Mouse (Mus musculus): Measurements from ENCODE around the gene Dio1.

The Dio1 gene

DNA sequence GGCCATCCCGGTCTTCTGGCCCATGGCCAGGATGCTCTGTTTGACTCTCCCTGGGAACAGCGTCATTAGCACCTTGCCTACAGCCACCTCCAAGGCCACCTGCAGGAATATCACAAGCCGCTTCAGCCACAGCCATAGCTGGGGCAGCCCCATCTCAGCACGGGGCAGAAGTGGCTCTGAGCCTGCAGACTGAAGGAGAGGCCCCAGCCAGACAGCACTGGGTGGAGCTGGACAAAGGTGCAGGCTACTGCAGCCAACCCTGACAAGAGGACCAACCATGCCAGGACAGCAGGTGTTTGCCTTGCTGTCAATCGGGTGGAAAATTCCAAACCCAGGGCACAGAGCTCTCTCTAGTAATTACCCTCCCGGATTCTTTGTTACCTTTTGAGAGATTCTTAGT, at the start of gene Dio1:
Gene Dio1, minus strand, starts transcription at position 204 of the 400 bp plus-strand sequence.
- no peak for DNase-seq

DNA sequence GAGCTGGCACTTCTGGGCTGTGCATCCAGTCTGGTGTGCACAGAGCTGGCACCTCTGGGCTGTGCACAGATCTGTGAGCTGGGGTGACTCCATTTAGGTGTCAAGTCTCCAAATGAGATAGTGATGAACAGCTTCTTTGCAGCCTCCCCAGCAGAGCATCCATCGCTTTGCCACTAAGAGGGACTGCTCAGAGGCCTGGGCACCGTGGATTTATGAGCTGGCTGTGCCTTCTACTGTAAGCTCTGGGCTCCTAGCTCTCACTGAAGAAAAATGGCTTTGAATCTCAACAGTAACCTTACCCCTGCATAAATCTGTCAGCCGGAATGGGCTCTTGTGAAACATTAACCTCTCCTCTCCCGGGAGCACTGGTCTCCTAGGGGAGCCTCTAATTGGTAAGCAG, 47.6 kb upstream of the Dio1 start:
- DNase-seq = no peak

DNA sequence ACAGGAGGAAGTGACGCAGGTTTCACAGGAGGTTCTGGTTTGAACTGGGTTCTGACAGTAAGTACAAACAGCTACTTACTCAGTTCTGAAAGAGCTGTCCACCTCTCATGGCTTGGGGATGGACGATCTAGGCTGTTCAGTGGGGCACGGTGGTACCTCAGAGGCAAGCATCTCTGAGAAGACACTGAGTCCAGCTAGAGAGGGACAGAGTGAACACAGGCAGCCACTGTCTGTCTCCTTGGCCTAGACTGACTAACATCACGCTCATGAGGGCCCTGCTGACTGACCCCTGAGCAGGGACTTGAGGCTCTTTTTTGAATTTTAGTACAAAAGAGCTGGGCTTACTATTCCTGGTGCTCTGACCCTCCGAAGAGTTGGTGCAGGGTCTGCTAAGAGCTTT, 47.2 kb upstream of the Dio1 start:
- no peak for DNase-seq

DNA sequence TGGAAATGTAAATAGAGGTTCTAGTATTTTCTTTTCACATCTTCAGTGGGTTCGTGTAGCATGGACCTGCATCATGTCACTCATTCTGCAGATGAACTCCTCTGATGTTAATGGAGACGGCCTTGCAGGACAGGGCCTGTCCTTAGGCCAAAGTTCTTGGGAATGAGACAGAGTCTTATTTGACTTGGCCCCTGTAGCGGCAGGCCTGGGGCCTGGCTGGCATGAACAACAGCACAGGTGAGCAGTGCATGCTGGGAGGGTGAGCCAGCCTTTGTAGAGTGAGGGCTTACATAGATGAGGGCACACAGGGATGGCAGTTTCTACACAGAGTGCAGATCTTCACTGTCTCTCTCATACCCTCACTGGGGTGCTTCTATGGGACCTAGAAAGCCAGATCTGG, 46.6 kb upstream of the Dio1 start:
- DNase-seq = no peak

DNA sequence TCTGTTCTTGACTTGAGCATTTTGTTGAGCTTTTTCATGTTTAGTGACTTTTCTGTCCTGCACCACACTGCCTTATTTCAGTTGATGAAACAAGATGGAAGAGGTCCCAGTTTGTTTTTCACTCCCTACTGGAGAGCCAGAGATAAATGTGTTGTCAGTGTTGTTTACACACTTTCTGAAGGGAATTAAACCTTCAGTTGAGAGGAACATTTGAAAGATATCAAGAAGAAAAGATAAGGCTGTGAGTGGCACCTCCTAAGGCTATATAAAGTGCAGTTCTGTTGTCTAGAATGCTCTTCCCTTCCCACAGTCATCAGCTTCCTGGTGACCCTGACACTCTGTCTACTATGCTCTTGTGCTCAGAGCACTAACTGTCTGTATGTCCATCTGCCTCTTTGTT, 44.4 kb upstream of the Dio1 start:
- DNase-seq = no peak

DNA sequence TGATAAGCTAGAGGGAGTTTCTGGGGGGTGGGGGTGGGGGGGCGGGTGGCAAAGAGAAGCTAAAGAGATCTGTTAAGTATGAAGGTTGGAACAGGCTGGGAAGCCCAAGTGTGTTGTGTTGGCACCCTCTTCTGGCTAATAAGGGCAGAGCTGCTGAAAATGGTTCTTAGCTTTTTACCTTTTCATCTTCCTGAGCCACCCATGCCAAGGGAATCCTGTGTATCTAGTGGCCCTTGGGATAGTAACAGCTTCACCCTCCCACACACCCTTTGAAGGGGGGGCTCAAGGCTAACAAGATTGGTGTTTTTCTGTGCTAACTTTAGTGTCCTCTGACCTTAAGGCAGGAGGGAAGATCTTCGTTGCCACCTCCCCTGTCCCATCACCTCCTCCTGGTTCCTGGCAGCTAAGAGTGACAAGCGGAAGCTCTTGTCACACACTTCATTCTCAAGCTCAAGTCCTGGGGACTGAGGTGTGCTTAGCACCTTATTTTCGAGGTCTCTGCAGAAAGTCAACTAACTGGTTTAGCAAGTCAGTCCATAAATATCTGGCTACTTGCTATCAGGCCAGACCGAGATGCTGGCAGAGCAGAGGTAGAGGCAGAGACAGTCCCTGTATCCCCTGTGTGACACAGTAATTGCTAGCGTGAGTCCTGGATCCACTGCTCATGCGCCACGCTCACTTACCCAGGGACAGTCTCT, 42.5 kb upstream of the Dio1 start:
- DNase-seq = peak; percentile 57

DNA sequence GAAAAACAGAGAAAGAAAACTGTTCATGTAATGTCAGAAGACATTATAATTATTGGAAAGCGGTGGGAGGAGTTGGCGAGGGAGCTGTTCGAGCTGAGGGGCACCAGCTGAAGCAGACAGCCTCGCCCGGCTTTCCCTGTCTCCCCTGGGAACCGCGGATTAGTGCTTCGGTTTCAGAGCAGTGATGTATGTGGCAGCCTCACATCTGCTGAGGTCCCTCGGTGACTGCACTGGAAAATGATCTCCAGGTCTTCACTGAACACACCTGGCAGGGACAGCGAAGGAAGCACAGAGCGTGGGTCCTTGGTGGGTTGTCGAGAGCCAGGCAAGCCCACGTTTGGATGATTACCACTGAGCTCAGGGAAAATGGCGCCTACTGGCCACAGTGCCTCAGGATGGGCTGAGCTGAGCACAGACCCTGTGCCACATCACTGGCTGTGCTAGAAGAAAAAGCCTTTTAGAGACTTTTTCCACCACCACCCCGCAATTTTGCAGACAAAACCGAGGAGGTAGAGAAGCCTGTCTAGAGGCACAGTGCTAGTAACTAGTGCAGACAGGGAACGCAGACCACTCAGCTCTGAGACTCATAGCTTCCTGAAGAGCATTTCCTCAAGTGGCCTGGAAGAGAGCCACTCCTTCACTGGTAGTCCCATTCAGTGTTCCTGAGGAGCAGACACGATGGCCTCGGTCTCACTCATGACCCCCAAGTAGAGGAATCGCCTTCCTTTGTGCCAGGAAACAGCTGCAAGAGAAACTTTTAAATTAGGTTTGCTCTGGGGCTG, 41.8 kb upstream of the Dio1 start:
- peak; percentile 36 for DNase-seq

DNA sequence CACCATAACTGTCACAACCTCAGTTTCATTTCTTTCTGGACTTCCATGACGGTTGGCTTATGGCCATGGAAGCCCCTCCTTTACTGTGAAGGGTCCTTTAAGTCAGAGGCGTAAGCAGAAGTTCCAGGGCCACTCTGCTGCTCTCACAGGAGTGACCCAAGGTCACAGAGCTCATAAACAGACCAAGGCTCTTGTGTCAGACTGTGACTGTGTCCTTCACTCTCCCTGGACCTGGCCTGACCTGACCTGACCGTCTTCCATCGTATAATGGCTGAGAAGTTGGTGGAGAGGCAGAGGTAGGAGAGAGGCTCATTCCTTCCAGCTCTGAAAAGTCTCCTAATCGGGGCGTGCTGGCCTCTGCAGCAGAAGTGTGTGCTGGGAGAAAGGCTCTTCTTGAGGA, 40.3 kb upstream of the Dio1 start:
- no peak for DNase-seq

DNA sequence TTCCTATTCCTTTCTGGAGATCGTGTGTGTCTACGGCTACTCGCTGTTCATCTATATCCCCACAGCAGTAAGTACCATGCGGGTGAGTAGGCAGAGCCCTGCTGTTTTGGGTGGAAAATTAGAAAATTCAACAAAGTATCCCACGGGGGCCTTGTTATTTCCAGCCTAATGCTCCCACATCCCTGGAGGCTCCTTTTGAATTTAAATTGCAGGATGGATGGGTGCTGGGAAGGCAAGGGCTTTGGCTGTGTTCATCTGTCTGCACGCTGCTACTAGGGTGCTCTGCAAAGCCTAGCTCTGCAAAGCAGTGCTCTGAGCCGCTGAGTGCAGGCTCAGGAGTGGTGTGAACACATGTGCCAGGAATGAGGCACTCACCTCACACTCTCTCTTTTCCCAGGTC, 37.6 kb upstream of the Dio1 start:
- no peak for DNase-seq

DNA sequence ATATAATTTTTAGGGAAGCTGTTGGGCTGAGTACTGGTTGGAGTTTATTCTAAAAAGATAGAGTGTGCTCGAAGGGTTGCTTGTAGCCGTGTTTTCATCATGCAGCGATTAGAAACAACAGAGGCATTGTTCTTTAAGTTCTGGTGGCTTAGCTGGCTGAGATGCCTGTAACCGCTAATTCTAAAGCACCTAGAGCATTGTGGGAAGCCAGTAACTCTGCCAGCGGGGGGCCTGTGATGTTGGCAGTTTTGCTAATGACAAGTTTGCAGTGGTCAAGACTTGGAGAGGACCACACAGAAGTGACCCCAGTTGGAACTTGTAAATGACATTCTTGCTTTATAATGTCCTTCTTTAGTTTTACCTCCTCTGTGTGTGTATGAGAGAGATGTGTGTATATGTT, 34.4 kb upstream of the Dio1 start:
- peak; percentile 32 for DNase-seq

DNA sequence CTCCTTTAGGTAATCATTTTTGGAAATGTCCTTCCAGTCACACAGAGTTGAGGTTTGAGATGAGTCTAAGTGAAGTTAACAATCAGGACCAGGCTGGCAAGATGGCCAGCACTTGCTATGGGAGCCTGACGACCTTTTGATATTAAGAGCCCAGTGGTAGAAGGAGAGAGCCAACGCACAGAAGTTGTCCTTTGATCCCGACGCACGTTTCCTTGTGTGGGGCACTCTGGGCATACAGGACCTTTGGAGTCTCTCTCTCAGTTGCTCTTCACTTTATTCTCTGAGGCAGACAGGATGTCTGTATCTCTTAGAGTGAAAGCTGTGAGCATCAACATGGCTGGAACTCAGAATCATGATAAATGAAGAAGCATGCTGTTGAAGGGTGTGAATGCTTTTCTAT, 30.5 kb upstream of the Dio1 start:
- no peak for DNase-seq

DNA sequence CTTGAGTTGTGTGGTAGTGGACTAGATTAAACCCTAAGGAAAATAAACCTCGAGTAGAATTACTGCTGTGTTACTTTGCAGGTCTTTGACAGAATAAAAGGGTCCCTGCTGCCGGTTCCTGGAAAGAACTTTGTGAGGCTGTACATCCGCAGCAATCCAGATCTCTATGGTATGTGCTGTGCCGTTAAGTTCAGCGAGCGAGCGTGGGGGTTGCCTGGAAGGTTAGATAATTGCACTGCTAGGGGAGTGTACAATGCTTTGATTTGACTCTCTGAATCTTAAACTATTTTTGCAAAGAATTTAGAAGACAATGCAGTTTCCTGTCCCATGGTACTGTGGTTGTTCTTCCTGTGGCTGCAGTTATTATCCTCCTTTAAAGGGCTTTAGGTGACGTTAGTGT, 29.4 kb upstream of the Dio1 start:
- no peak for DNase-seq

DNA sequence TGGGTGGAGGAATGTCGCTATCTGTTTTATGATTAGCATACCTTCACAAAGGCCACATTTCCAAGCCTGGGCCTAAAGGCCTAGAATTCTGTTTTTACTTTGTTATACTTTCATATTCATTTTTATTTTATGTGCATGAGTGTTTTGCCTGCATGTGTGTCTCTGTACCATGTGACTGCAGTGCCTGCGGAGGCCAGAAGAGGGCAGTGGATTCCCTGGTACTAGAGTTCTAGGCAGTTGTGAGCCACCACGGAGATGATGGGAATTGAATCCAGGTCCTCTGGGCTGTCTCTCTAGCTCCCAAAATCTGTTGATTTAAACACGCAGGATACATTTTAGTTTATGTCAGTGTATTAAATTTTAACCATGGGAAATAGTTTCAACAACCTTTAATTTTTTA, 26.5 kb upstream of the Dio1 start:
- no peak for DNase-seq

DNA sequence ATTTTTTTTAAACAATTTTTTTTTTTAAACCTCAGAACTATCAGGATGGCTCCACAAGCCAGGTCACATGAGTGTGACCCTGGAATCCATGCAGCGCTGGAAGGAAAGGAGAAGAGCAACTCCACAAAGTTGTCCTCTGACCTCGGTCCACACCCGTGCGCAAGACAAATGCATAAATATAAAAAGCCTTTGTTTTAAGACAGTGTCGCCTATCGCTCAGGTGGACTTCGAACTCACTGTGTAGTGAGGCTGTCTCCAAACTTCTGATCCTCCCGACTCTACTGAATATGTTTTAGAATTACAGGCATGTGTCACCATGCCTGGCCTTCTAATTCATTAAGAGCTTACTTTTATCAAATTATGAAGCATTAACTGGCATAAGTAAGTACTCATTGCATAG, 21.6 kb upstream of the Dio1 start:
- no peak for DNase-seq

DNA sequence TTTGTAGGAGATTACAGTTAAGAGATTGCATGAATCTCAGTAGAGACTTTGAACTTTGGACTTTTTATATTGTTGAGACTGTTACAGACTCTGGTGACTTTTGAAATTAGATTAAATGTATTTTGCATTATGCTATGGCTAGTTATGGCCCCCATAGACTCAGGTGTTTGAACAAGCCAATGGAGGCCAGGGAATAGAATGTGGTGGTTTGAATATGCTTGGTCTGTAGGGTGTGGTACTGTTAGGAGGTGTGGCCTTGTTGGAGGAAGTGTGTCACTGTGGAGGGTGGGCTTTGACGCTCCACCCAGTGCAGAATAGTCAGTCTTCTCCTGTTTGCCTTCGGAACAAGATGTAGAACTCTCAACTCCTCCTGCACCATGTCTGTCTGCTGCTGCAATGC, 16.1 kb upstream of the Dio1 start:
- no peak for DNase-seq

DNA sequence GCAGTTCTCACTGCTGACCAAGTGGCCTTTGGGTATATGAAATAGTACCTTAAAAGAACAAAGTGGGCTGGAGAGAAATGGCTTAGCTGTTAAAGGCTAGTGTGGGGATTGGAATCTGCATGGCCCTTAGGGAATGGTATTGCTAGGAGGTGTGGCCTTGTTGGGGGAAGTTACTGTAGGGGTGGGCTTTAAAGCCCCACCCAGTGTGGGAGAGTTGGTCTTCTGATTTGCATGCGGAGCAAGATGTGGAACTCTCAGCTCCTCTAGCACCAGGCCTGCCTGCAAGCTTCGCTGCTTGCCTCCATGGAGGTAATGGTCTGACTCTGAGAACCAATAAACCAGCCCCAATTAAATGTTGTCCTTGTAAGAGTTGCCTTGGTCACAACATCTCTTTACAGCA, 14.1 kb upstream of the Dio1 start:
- DNase-seq = no peak

DNA sequence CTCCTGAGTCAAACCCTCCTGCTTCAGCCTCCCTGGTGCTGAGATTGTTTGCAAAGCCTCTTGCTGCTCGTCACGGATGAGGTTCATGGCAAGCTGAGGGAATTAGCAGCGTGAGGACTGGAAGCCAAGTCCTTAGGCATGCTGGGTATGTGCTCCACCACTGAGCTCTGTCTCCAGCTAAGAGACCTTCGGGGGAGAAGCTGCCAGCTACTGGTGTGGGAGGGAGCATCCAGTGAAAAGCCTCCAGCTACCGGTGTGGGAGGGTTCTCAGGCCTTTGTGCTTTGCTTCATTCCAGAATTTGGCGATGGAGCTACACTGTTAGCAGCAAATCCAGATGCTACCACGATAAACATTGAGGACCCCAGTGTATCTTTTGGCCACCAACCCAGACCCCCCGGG, 11.7 kb upstream of the Dio1 start:
- no peak for DNase-seq

DNA sequence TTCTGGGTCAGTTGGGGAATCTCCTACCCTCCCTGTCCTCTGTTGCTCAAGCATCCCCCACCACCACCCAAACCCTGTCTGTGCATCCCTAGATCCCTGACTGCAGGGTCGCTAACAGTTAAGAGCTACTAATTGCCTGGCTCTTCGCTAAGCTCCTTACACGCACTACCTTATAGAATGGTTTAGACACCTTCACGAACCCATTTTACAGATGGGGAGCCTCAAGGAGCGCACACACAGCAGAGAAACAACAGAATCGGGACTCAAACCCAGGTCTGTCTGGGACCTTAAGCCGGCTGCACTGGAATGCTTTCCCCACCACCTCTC, 7.5 kb upstream of the Dio1 start:
- DNase-seq = no peak

DNA sequence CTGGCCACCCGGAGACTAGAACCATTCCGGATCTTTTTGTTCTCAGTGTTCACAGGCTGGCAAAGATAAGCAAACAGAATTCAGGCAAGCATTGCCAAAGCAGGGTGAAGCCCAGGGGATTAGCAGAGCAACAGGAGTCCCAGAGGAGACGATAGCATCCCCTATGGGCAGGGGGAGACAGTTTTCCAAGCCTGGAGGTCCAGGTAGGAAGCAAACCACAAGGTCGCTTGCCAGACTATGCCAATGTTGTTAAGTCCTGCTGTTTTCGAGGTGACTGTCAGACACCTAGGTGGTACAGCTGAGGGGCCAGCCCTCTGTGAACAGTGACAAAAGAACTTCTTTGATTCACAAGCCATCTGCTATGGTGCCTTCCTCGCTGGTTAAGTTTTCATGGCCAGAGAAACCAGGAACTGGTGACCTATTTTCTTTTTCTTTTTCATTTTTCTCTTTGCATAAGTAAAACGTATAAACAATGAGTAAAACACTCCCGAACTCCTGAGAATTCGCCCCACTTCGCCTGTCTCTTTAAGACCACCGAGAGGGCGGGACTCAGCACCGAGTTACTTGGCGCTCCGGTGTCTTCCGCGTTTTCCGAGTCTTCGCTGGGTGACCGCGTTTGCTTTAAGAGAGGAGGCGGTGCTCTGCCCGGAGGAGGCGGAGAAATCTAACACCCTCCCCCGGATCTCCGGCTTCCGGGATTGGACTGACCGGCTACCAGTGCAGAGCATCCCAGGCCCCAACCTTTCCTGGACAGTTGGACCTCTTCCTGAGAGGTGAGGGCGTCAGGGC, 6.9 kb upstream of the Dio1 start, which contains the start of gene Yipf1:
Gene Yipf1, plus strand, starts transcription at position 674 of the 789 bp plus-strand sequence.
- DNase-seq = peak; percentile 97

DNA sequence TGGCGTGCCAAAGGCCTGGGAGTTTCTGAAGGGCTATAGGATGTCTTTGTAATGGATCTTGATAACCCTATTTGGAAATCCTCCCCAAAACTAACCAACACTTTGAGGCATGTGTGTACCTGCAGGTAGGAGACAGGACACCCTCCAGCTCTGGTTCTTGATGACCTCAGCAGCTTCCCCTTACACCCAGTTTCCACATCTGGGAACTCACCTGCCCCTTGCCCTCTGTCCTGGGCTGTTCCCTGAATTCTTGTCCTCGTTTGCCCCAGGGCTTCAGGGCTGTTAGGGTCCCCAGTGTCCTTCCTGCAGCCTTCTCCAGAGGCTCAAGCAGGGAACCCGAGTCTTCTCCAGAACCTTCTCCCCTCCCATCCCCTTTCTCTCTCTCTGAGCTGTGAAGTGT, 3.4 kb downstream of the Dio1 start:
- no peak for DNase-seq

DNA sequence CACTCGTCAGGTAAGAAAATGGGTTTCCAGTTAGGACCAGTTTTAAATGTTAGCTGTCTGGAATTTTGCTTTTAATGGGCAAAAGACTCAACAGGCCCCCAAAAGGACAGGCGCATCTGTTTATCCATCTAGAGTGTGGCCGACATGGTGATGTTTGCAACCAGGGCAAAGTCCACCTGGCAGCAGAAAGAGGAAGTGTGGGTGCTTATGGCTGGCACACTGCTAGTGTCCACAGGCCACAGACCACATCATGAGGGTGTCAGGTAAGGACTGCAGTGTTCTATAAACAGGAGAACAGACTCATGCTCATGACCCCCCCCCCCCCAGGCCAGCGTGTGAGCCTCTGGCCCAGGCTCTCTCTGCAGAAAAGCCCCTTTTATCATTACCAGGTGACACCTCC, 4.1 kb downstream of the Dio1 start:
- no peak for DNase-seq

DNA sequence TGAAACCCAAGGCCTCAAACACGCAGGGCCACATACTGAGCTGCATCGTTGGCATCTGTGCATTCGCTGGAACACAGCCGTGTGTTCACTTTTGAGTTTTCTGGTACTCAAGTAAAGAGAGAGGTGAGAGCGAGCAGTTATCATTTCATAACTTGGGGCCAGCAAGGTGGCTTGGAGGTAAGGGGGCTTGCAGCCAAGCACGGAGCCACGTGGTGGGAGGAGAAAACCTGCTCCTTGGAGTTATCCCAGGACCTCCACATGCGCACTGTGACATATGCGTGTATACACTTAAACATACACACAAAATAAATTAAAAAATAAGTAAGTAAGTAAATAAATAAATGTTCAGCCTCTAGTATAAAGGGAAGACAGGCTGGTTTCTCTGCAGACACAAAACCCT, 4.7 kb downstream of the Dio1 start:
- DNase-seq = no peak

DNA sequence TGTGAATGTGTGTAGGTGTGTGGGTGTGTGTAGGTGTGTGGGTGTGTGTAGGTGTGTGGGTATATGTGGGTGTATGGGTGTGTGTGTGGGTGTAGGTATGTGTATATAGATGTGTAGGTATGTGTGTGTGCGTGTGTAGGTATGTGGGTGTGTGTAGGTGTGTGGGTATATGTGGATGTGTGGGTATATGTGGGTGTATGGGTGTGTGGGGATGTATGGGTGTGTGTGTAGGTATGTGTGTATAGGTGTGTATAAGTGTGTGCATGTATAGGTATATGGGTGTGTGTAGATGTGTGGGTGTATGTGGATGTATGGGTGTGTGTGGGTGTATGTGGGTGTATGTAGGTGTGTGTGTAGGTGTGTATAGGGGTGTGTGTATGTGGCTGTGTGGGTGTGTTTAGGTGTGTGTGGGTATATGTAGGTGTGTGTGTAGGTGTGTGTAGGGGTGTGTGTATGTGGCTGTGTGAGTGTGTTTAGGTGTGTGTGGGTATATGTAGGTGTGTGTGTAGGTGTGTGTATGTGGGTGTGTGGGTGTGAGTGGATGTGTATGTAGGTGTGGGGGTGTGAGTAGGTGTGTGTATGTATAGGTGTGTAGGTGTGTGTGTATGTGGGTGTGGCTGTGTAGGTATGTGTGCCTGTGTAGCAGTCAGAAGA, 5.9 kb downstream of the Dio1 start:
- no peak for DNase-seq

DNA sequence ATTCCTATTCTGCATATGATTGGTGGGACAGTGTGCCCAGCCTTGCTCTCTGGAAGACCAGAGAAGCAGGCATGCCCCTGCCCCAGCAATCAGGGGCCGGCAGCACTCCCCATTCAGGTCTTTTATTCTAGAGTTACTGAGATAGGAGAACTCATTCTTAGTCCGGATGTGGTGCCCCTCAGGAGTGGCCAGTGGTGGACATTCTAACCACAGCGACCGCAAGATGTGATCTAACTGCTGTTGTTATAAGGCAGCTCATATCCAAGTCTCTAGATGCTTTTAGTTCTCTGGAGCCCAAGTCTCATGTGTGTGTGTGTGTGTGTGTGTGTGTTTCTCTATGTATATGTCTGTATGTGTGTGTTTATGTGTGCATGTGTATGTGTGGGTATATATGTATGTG, 6.6 kb downstream of the Dio1 start:
- no peak for DNase-seq
